Mouse (Mus musculus) liver, embryonic 14.5 days (tissue): Measurements from ENCODE around the gene Mrpl30. TPM values are rescaled to one million over a fixed set of nuclear protein-coding genes. Genes with fewer than 3 reads are reported as not detected.

Experiments used
- ATAC-seq: fragments of 200-750 bp; cut with Nextera tagmentation; 2 replicates; pipeline ENCODE4 v1.8.0; 2017; ENCODE audit warnings: moderate number of reproducible peaks, mild to moderate bottlenecking, moderate library complexity; ENCODE audit not compliant: insufficient read depth
- DNase-seq, 3 experiments: peaks; one replicate each; pipeline ENCODE4 v3.0.0-alpha.2; 2012 to 2013; ENCODE audit warnings: low read depth in 3 of 3, low spot score in 3 of 3
- H3K27ac ChIP-seq: fragments of 300-500 bp; sonication (generic); 2 replicates; pipeline ENCODE4 v1.5.1; 2014; ENCODE audit warnings: moderate library complexity, mild to moderate bottlenecking, control low read depth, inconsistent platforms
- H3K27me3 ChIP-seq: fragments of 300-500 bp; sonication (generic); 2 replicates; pipeline ENCODE4 v1.6.1; 2014; ENCODE audit warnings: mild to moderate bottlenecking, low read length, moderate library complexity; ENCODE audit not compliant: control insufficient read depth, insufficient read depth
- H3K36me3 ChIP-seq: fragments of 300-500 bp; sonication (generic); replicated peaks from 2 replicates; pipeline ENCODE4 v1.6.1; 2014; ENCODE audit warnings: low read depth; ENCODE audit not compliant: control insufficient read depth, insufficient read depth
- H3K4me1 ChIP-seq, 2 experiments: fragments of 200-500 bp in 1 of 2; fragments of 300-500 bp in 1 of 2; sonication (generic) in 1 of 2; replicated peaks; 2 replicates each; pipeline ENCODE4 v1.6.1; 2012 to 2014; ENCODE audit warnings: antibody characterized with exemption in 1 of 2, inconsistent platforms in 1 of 2, low read length in 1 of 2; ENCODE audit not compliant: control insufficient read depth in 2 of 2, insufficient read depth in 2 of 2
- H3K4me2 ChIP-seq: fragments of 300-500 bp; sonication (generic); 2 replicates; pipeline ENCODE4 v1.6.1; 2014; ENCODE audit warnings: low read depth, mild to moderate bottlenecking, control low read depth, moderate library complexity
- H3K4me3 ChIP-seq, 2 experiments: fragments of 200-500 bp in 1 of 2; fragments of 300-500 bp in 1 of 2; sonication (generic) in 1 of 2; 2 replicates each; pipeline ENCODE4 v1.5.1; 2012 to 2014; ENCODE audit warnings: low read depth in 2 of 2, low read length in 2 of 2, mild to moderate bottlenecking in 2 of 2, control low read depth in 1 of 2, inconsistent platforms in 1 of 2, moderate library complexity in 1 of 2; ENCODE audit not compliant: insufficient read depth in 1 of 2
- H3K9ac ChIP-seq: fragments of 300-500 bp; sonication (generic); replicated peaks from 2 replicates; pipeline ENCODE4 v1.6.1; 2014; ENCODE audit warnings: mild to moderate bottlenecking, control low read depth, moderate library complexity
- H3K9me3 ChIP-seq: fragments of 300-500 bp; sonication (generic); 2 replicates; pipeline ENCODE4 v1.6.1; 2016; ENCODE audit warnings: low read length, mixed read lengths; ENCODE audit not compliant: control insufficient read depth
- CTCF ChIP-seq: IDR thresholded peaks from 2 replicates; pipeline ENCODE4 v1.5.1; 2016; ENCODE audit warnings: antibody characterized with exemption, low read depth, control low read depth
- EP300 ChIP-seq: IDR thresholded peaks from 2 replicates; pipeline ENCODE4 v1.6.1; 2016; ENCODE audit warnings: antibody characterized with exemption, low read depth
- WGBS: fragments of 180-500 bp; shearing (Covaris S2); extraction: QIAGEN DNeasy Blood & Tissue Kit; methylation state at CpG from one replicate; pipeline ENCODE4 v1.1.7; 2014; ENCODE audit not compliant: insufficient replicate concordance; 5-methylcytosine and 5-hydroxymethylcytosine counted together
- polyA plus RNA-seq, 2 experiments: library from polyadenylated mRNA; depleted of rRNA in 1 of 2; stranded (reverse) in 1 of 2; unstranded in 1 of 2; fragments of >200 nt; fragmentation: Nextera tagmentation in 1 of 2; extraction: Ambion mirVana in 1 of 2; gene quantifications; 2 replicates each; pipeline versions ENCODE4 v1.2.1 to v1.2.3; 2012 to 2014

Gene Mrpl30
- polyA plus RNA-seq, 2 experiments, result 72.5 to 200 TPM

DNA sequence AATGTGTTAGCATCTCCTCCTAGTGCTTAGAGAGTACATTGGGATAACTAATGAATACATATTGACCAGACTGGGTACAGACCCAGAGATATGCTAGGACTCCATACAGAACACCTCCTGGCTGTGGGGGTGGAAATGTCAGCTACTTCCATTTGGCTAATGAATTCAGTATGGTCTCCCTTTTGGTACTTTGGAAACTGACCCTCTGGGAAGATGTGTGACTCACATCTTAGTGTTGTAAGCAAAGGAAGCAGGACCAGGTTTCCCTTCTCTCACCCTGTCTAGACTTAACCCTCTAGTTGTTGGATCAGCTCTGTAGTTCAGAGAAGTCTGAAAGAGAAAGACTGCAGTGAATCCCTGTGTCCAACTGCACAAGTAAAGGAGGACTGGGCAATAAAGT lies 4.3 kb downstream of the Mrpl30 start:
- Histone ChIP-seq H3K9me3 (no peaks in the 10 kb centered on the region), H3K36me3 (peaks cover 37% of the 10 kb centered on the region), H3K27ac (no peak overlapping the region), H3K9ac (no peak overlapping the region), H3K4me2 (no peak overlapping the region), H3K27me3 (no peaks in the 10 kb centered on the region), H3K4me1 (peaks cover 1 to 6% of the 10 kb centered on the region in 2 experiments), H3K4me3 (no peak overlapping the region)
- TF ChIP-seq EP300 (no peak), CTCF (no peak)
- DNase-seq (no peak), ATAC-seq (no peak)

DNA sequence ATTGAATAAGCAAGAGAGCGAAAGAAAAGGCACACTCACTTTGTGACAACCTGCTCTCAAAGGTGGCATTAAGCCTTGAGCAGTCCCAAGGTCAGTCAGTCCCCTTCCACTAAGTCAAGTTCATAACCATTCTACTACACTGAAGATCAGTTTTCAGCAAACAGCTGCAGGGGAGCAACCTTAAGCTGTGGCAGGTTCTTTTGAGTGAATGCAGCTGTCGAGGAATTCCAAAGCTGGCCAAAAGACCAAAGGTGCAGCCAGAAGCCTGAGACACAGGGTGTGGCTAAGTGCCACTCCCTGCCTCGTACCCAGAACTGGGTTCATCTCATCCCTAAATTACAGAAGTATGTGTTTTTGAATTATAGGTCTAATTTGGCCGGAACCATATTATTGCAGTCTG lies 9.5 kb downstream of the Mrpl30 start:
- WGBS, result 74% methylated on average over 4 of the region's 4 CpGs
- DNase-seq, result no peak
- Histone ChIP-seq H3K4me2 (no peak overlapping the region), H3K9ac (no peak overlapping the region), H3K27ac (no peak overlapping the region), H3K36me3 (peaks cover 32% of the 10 kb centered on the region), H3K9me3 (no peaks in the 10 kb centered on the region), H3K4me3 (no peak overlapping the region), H3K27me3 (no peaks in the 10 kb centered on the region), H3K4me1 (no peaks in the 10 kb centered on the region)
- TF ChIP-seq CTCF (no peak), EP300 (no peak)
- no peak for ATAC-seq

GRCm38 (mm10) chr1:37900288-37900687 lies 10.0 kb downstream of the Mrpl30 start:
- H3K9ac ChIP-seq, result no peak overlapping the region
- no peak overlapping the region for H3K4me3 ChIP-seq
- H3K36me3 ChIP-seq, result peaks cover 28% of the 10 kb centered on the region
- H3K4me2 ChIP-seq, result no peak overlapping the region
- ATAC-seq (no peak), DNase-seq (no peak)
- TF ChIP-seq EP300 (no peak), CTCF (no peak)
- H3K9me3 ChIP-seq, result no peaks in the 10 kb centered on the region
- H3K27ac ChIP-seq, result no peak overlapping the region
- H3K27me3 ChIP-seq, result no peaks in the 10 kb centered on the region
- 64% methylated on average over 6 of the region's 6 CpGs for WGBS
- no peaks in the 10 kb centered on the region for H3K4me1 ChIP-seq

GRCm38 (mm10) chr1:37903178-37903577 lies 12.9 kb downstream of the Mrpl30 start:
- H3K4me2 ChIP-seq, result no peak overlapping the region
- no peak overlapping the region for H3K9ac ChIP-seq
- H3K9me3 ChIP-seq, result no peaks in the 10 kb centered on the region
- 26% methylated on average over 6 of the region's 6 CpGs for WGBS
- no peaks in the 10 kb centered on the region for H3K27me3 ChIP-seq
- no peak for ATAC-seq
- H3K36me3 ChIP-seq, result peaks cover 8% of the 10 kb centered on the region
- H3K4me3 ChIP-seq, result no peak overlapping the region
- no peak for DNase-seq
- TF ChIP-seq CTCF (peak; percentile 40), EP300 (no peak)
- H3K4me1 ChIP-seq, result 0 out of 4 replicates have a peak, but pooled peaks cover 0 to 2% of the 10 kb centered on the region in 2 experiments
- H3K27ac ChIP-seq, result no peak overlapping the region

- no peak overlapping the region for H3K9ac ChIP-seq
- ATAC-seq (no peak), DNase-seq (no peak)
- no peak overlapping the region for H3K4me2 ChIP-seq
- H3K27ac ChIP-seq, result no peak overlapping the region
- no peak overlapping the region for H3K4me3 ChIP-seq
- no peaks in the 10 kb centered on the region for H3K4me1 ChIP-seq
- TF ChIP-seq EP300, result no peak
- no peak for TF ChIP-seq CTCF
- no peaks in the 10 kb centered on the region for H3K9me3 ChIP-seq
- no peaks in the 10 kb centered on the region for H3K27me3 ChIP-seq
- H3K36me3 ChIP-seq, result no peaks in the 10 kb centered on the region
- WGBS, result 74% methylated on average over 2 of the region's 2 CpGs
Observed at GRCm38 (mm10) chr1:37912751-37913150, 22.5 kb downstream of the Mrpl30 start.
